Mouse (Mus musculus): Measurements from ENCODE around the gene Spata2. TPM values are rescaled to one million over a fixed set of nuclear protein-coding genes. Genes with fewer than 3 reads are reported as not detected.

Spata2 gene
- total and polyA plus RNA-seq, 2 experiments from 2014 or later: 28.9 to 36.6 TPM

GRCm38 (mm10) chr2:167503253-167503895 lies 10.7 kb upstream of the Spata2 start:
- under 1% methylated on average over 70 of the region's 85 CpGs for WGBS
- peak; percentile 97 for ATAC-seq
- Histone ChIP-seq H3K4me2 (ENCODE audit: low read depth) (peak overlapping the region; percentile 92), H3K4me3 (ENCODE audit: low read depth, low read length) (peak overlapping the region; percentile 95), H3K27me3 (ENCODE audit: insufficient read depth, low read length) (no peaks in the 10 kb centered on the region), H3K9me3 (ENCODE audit: low read length) (no peaks in the 10 kb centered on the region), H3K27ac (ENCODE audit: low read depth, low read length) (peak overlapping the region; percentile 89), H3K36me3 (ENCODE audit: insufficient read depth) (peaks cover 16% of the 10 kb centered on the region; the same call in 1 of the 2 replicates), H3K4me1 (ENCODE audit: insufficient read depth) (peaks cover 24% of the 10 kb centered on the region; the same call in 1 of the 2 replicates), H3K9ac (peak overlapping the region; percentile 91)
- peak; percentile 92 for DNase-seq
- TF ChIP-seq CTCF (IDR thresholded peaks at IDR 0.05; ENCODE audit: low read depth): peak; percentile 41; the same call in 1 of the 2 replicates

- H3K4me1 ChIP-seq (ENCODE audit: insufficient read depth): peaks cover 24% of the 10 kb centered on the region; the same call in 1 of the 2 replicates
- WGBS: 55% methylated on average over 13 of the region's 13 CpGs
- H3K4me2 ChIP-seq (ENCODE audit: low read depth): peak overlapping the region; percentile 92
- H3K9ac ChIP-seq: peak overlapping the region; percentile 91; the same call in 1 of the 2 replicates
- peak overlapping the region; percentile 89 for H3K27ac ChIP-seq (ENCODE audit: low read depth, low read length)
- 0 out of 2 replicates have a peak, but pooled peaks cover 10% of the 10 kb centered on the region for H3K36me3 ChIP-seq (ENCODE audit: insufficient read depth)
- no peak for DNase-seq
- no peaks in the 10 kb centered on the region for H3K9me3 ChIP-seq (ENCODE audit: low read length)
- peak; percentile 44 for ATAC-seq
- no peak for TF ChIP-seq CTCF (IDR thresholded peaks at IDR 0.05; ENCODE audit: low read depth)
- peak overlapping the region; percentile 95 for H3K4me3 ChIP-seq (ENCODE audit: low read depth, low read length)
- no peaks in the 10 kb centered on the region for H3K27me3 ChIP-seq (ENCODE audit: insufficient read depth, low read length)
These were observed 10.0 kb upstream of the Spata2 start for GRCm38 (mm10) chr2:167502554-167503252.

- H3K9ac ChIP-seq: no peak overlapping the region
- no peak overlapping the region for H3K4me3 ChIP-seq (ENCODE audit: low read depth, low read length)
- 77% methylated on average over 5 of the region's 5 CpGs for WGBS
- no peak overlapping the region for H3K27ac ChIP-seq (ENCODE audit: low read depth, low read length)
- no peaks in the 10 kb centered on the region for H3K4me1 ChIP-seq (ENCODE audit: insufficient read depth)
- TF ChIP-seq CTCF (IDR thresholded peaks at IDR 0.05; ENCODE audit: low read depth): peak; percentile 57
- no peak for ATAC-seq
- no peak for DNase-seq
- H3K36me3 ChIP-seq (ENCODE audit: insufficient read depth): no peaks in the 10 kb centered on the region
- H3K4me2 ChIP-seq (ENCODE audit: low read depth): no peak overlapping the region
- H3K9me3 ChIP-seq (ENCODE audit: low read length): no peaks in the 10 kb centered on the region
- H3K27me3 ChIP-seq (ENCODE audit: insufficient read depth, low read length): no peaks in the 10 kb centered on the region
These were observed 4.6 kb upstream of the Spata2 start for GRCm38 (mm10) chr2:167497272-167497671.

- H3K27ac ChIP-seq (ENCODE audit: low read depth, low read length): no peak overlapping the region
- WGBS: 82% methylated on average over 7 of the region's 7 CpGs
- no peak overlapping the region for H3K4me2 ChIP-seq (ENCODE audit: low read depth)
- peaks cover 2% of the 10 kb centered on the region; the same call in 1 of the 2 replicates for H3K4me1 ChIP-seq (ENCODE audit: insufficient read depth)
- H3K9ac ChIP-seq: no peak overlapping the region
- H3K36me3 ChIP-seq (ENCODE audit: insufficient read depth): no peaks in the 10 kb centered on the region
- TF ChIP-seq CTCF (IDR thresholded peaks at IDR 0.05; ENCODE audit: low read depth): no peak
- no peak for DNase-seq
- no peak for ATAC-seq
- H3K9me3 ChIP-seq (ENCODE audit: low read length): no peaks in the 10 kb centered on the region
- H3K4me3 ChIP-seq (ENCODE audit: low read depth, low read length): no peak overlapping the region
- H3K27me3 ChIP-seq (ENCODE audit: insufficient read depth, low read length): no peaks in the 10 kb centered on the region
These were observed 3.8 kb upstream of the Spata2 start for GRCm38 (mm10) chr2:167496437-167496836.

GRCm38 (mm10) chr2:167491757-167492708 lies 654 bp downstream of the Spata2 start, which contains the start of gene Rnf114:
Rnf114 (plus strand) TSS chr2:167492645.
- H3K4me2 ChIP-seq (ENCODE audit: low read depth): peak within 1 kb of the TSS; percentile 73
- H3K4me1 ChIP-seq (ENCODE audit: insufficient read depth): peaks cover 10% of the 10 kb centered on the region
- DNase-seq (peak; percentile 33), ATAC-seq (peak; percentile 35)
- H3K4me3 ChIP-seq (ENCODE audit: low read depth, low read length): peak within 1 kb of the TSS; percentile 83
- no peaks in the 10 kb centered on the region for H3K9me3 ChIP-seq (ENCODE audit: low read length)
- peak within 1 kb of the TSS; percentile 99 for H3K27ac ChIP-seq (ENCODE audit: low read depth, low read length)
- WGBS: 5% methylated on average over 45 of the region's 52 CpGs
- no peak for TF ChIP-seq CTCF (IDR thresholded peaks at IDR 0.05; ENCODE audit: low read depth)
- peaks cover 11% of the 10 kb centered on the region; the same call in 1 of the 2 replicates for H3K36me3 ChIP-seq (ENCODE audit: insufficient read depth)
- no peaks in the 10 kb centered on the region for H3K27me3 ChIP-seq (ENCODE audit: insufficient read depth, low read length)
- H3K9ac ChIP-seq: peak within 1 kb of the TSS; percentile 87

GRCm38 (mm10) chr2:167490813-167491525 lies 1.7 kb downstream of the Spata2 start:
- peak; percentile 57 for ATAC-seq
- TF ChIP-seq CTCF (IDR thresholded peaks at IDR 0.05; ENCODE audit: low read depth): no peak
- no peaks in the 10 kb centered on the region for H3K27me3 ChIP-seq (ENCODE audit: insufficient read depth, low read length)

More at GRCm38 (mm10) chr2:167490813-167491525, 1.7 kb downstream of the Spata2 start:
- Histone ChIP-seq H3K9me3 (ENCODE audit: low read length) (no peaks in the 10 kb centered on the region), H3K4me3 (ENCODE audit: low read depth, low read length) (peak overlapping the region; percentile 83), H3K4me1 (ENCODE audit: insufficient read depth) (peaks cover 10% of the 10 kb centered on the region), H3K9ac (peak overlapping the region; percentile 25; the same call in 1 of the 2 replicates), H3K27ac (ENCODE audit: low read depth, low read length) (peak overlapping the region; percentile 83), H3K4me2 (ENCODE audit: low read depth) (peak overlapping the region; percentile 73), H3K36me3 (ENCODE audit: insufficient read depth) (peaks cover 11% of the 10 kb centered on the region; the same call in 1 of the 2 replicates)
- DNase-seq: peak; percentile 69
- WGBS: 43% methylated on average over 4 of the region's 4 CpGs

Measured in forebrain, postnatal 0 days (tissue).